In the genomic region with DNA sequence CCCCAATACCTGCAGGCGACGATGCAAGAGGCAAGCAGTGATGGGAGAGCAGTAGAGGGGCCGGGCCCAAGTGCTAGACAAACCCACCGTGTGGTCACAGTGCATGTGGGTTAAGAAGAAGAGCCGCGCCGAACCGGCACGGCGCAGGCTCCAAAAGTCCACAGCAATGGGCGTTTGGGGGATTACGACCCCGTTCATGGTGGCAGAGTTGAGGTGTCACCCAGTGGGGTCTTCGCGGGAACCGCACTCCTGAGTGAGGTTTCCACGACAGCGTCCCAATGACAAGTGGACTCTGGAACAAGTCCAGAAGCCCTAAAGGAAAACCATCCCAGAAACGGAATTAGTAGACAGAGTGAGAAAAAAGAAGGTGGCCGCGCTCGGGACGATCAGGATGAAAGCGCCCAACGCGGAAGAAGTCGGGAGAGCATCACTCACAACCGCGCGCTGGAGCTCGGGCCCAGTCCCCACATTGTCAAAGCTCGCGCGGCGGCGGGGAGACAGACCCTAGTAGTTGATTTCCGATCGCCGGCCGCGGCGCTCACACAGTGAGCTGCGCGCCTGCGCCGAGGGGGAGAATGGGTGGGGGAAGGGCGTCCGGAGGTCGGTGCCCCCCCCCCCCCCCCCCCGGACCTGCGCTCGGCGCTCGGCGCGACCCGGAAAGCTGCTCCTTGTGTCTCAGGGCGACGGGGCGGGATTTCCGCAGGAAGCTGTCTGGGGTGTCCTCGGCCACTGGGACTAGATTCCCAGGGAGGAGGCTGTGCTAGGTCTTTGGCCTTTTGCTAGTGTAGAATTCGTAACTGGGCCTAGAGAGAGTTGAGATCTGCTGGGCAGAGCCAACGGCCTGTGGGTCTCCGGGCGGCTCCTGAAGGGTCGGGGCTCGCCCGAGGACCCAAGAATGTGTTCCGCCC, we compare ENCODE assay signal across 8 mouse cellular contexts. TPM values are rescaled to one million over a fixed set of nuclear protein-coding genes. Genes with fewer than 3 reads are reported as not detected.
DNase-seq lines count a peak whose midpoint lies in the region; ATAC-seq and TF ChIP-seq lines count a peak whose summit lies in the region.

Dclre1b (minus strand) TSS at position 554 of the 908 bp plus-strand sequence.
Ap4b1 (plus strand) TSS at position 630 of the 908 bp plus-strand sequence.
Gm43064 (plus strand) TSS at position 683 of the 908 bp plus-strand sequence.

- peak; percentile 96 for ATAC-seq in cerebellum, adult (ENCODE audit: insufficient number of reproducible peaks, low FRiP score, low TSS enrichment)
- ATAC-seq in forebrain, embryonic 14.5 days, result peak; percentile 99
- ATAC-seq in neural tube, embryonic 15.5 days (ENCODE audit: low FRiP score), result peak; percentile 96

- peak; percentile 97 for DNase-seq in forebrain, embryonic 14.5 days (ENCODE audit: low spot score)
- DNase-seq in heart, postnatal 14 days, result peak; percentile 93 to 94
- DNase-seq in layer of hippocampus, adult 11-12 months (ENCODE audit: low spot score), result peak; percentile 92
- DNase-seq in lung, adult 18-20 months, result peak; percentile 88 to 91
- peak; percentile 91 for DNase-seq in testis, postnatal 14 days (ENCODE audit: low spot score)

- TF ChIP-seq CTCF in ES-Bruce4 (IDR thresholded peaks at IDR 0.05; ENCODE audit: low read depth, low read length), result no peak

- H3K27ac ChIP-seq in ES-Bruce4 (ENCODE audit: insufficient read depth, low read length), result peak within 1 kb of the TSS; percentile 37
- peak within 1 kb of the TSS; percentile 87 for H3K27ac ChIP-seq in forebrain, embryonic 14.5 days (ENCODE audit: low read depth, low read length)
- H3K27ac ChIP-seq in neural tube, embryonic 15.5 days (replicated peaks), result peak within 1 kb of the TSS; percentile 92

- H3K4me1 ChIP-seq in ES-Bruce4 (ENCODE audit: control insufficient read depth, insufficient read depth, low read length), result no peaks in the 10 kb centered on the region
- H3K4me1 ChIP-seq in forebrain, embryonic 14.5 days (ENCODE audit: control insufficient read depth, insufficient read depth, low read length), result peaks cover 12% of the 10 kb centered on the region
- peaks cover 20% of the 10 kb centered on the region for H3K4me1 ChIP-seq in neural tube, embryonic 15.5 days

- H3K9ac ChIP-seq in ES-Bruce4 (ENCODE audit: low read depth, poor library complexity, severe bottlenecking), result peak within 1 kb of the TSS; percentile 87
- H3K9ac ChIP-seq in forebrain, embryonic 14.5 days (ENCODE audit: low read length), result peak within 1 kb of the TSS; percentile 79
- H3K9ac ChIP-seq in neural tube, embryonic 15.5 days (replicated peaks), result peak within 1 kb of the TSS; percentile 80

- no peaks in the 10 kb centered on the region for H3K9me3 ChIP-seq in ES-Bruce4 (replicated peaks; ENCODE audit: control insufficient read depth, insufficient read depth, low read length, poor library complexity, severe bottlenecking)
- no peaks in the 10 kb centered on the region for H3K9me3 ChIP-seq in forebrain, embryonic 14.5 days (replicated peaks; ENCODE audit: control insufficient read depth, low read length)
- H3K9me3 ChIP-seq in neural tube, embryonic 15.5 days (replicated peaks), result no peaks in the 10 kb centered on the region

- H3K36me3 ChIP-seq in ES-Bruce4 (ENCODE audit: control insufficient read depth, insufficient read depth, low read length, poor library complexity, severe bottlenecking), result peaks cover 19% of the 10 kb centered on the region
- peaks cover 32% of the 10 kb centered on the region for H3K36me3 ChIP-seq in forebrain, embryonic 14.5 days (ENCODE audit: control insufficient read depth, insufficient read depth, low read length)
- H3K36me3 ChIP-seq in neural tube, embryonic 15.5 days, result peaks cover 18% of the 10 kb centered on the region

- peak within 1 kb of the TSS; percentile 99 for H3K4me3 ChIP-seq in ES-Bruce4 (ENCODE audit: low read depth, low read length)
- H3K4me3 ChIP-seq in forebrain, embryonic 14.5 days (ENCODE audit: low read depth, low read length), result peak within 1 kb of the TSS; percentile 63
- H3K4me3 ChIP-seq in neural tube, embryonic 15.5 days (replicated peaks), result peak within 1 kb of the TSS; percentile 58

- no peaks in the 10 kb centered on the region for H3K27me3 ChIP-seq in ES-Bruce4 (ENCODE audit: control insufficient read depth, insufficient read depth, low read length, poor library complexity, severe bottlenecking)
- no peaks in the 10 kb centered on the region for H3K27me3 ChIP-seq in forebrain, embryonic 14.5 days (replicated peaks; ENCODE audit: control insufficient read depth, insufficient read depth, low read length)
- H3K27me3 ChIP-seq in neural tube, embryonic 15.5 days (replicated peaks), result no peaks in the 10 kb centered on the region

- peak; percentile 38 for TF ChIP-seq POLR2A in ES-Bruce4 (IDR thresholded peaks at IDR 0.05; ENCODE audit: insufficient read depth, low read length)

- intact Hi-C loops in heart, postnatal 14 days (cut with DNase I), result loop anchor here (1.0 to 5.0 kb wide), 2 partner anchors 18 to 37 kb away; partner anchors contain the start of gene Hipk1

- under 1% methylated on average over 59 of the region's 70 CpGs for WGBS in forebrain, embryonic 14.5 days
- WGBS in neural tube, embryonic 15.5 days, result under 1% methylated on average over 61 of the region's 70 CpGs

- H3K4me2 ChIP-seq in forebrain, embryonic 14.5 days (ENCODE audit: low read length), result peak within 1 kb of the TSS; percentile 78
- H3K4me2 ChIP-seq in neural tube, embryonic 15.5 days, result peak within 1 kb of the TSS; percentile 75

- TF ChIP-seq EP300 in ES-Bruce4 (IDR thresholded peaks at IDR 0.05; ENCODE audit: insufficient read depth, low read depth, low read length), result 0 out of 2 replicates have a peak, but pooled peaks have one; percentile 11

RNA-seq across cellular contexts. Expression of gene Dclre1b, which starts in this region (rescaled TPM):
- polyA plus RNA-seq in ES-Bruce4 (2011; ENCODE audit: insufficient read depth, insufficient read length, low read depth, missing spikeins), result 9.3 and 10.9 TPM in 2 replicates
- 28.0 and 30.6 TPM in 2 replicates for polyA plus RNA-seq in forebrain, embryonic 14.5 days (2014; fragmentation: Nextera tagmentation; extraction: Ambion mirVana)
- 10 to 100 TPM; 11.7 to 12.7 TPM for total RNA-seq in heart, postnatal 14 days (2021)
- 18.5 and 20.6 TPM in 2 replicates for polyA plus RNA-seq in neural tube, embryonic 15.5 days (2015; fragmentation: Nextera tagmentation; extraction: Ambion mirVana)

RNA-seq across cellular contexts. Expression of gene Ap4b1, which starts in this region (rescaled TPM):
- 14.6 and 15.6 TPM in 2 replicates for polyA plus RNA-seq in ES-Bruce4 (2011; ENCODE audit: insufficient read depth, insufficient read length, low read depth, missing spikeins)
- 25.9 and 26.7 TPM in 2 replicates for polyA plus RNA-seq in forebrain, embryonic 14.5 days (2014; fragmentation: Nextera tagmentation; extraction: Ambion mirVana)
- 10 to 100 TPM; 12.7 to 13.9 TPM for total RNA-seq in heart, postnatal 14 days (2021)
- 21.9 and 24.6 TPM in 2 replicates for polyA plus RNA-seq in neural tube, embryonic 15.5 days (2015; fragmentation: Nextera tagmentation; extraction: Ambion mirVana)

RNA-seq across cellular contexts. Expression of gene Gm43064, which starts in this region (rescaled TPM):
- polyA plus RNA-seq in ES-Bruce4 (2011; ENCODE audit: insufficient read depth, insufficient read length, low read depth, missing spikeins), result not detected in 2 replicates
- 0.18 TPM in 1 of 2 replicates, not detected in the other for polyA plus RNA-seq in forebrain, embryonic 14.5 days (2014; fragmentation: Nextera tagmentation; extraction: Ambion mirVana)
- under 1 TPM; 0.12 TPM for total RNA-seq in heart, postnatal 14 days (2021)
- polyA plus RNA-seq in neural tube, embryonic 15.5 days (2015; fragmentation: Nextera tagmentation; extraction: Ambion mirVana), result 0.10 TPM in 1 of 2 replicates, not detected in the other

Comparison
In these comparisons a context has a peak if more than half of its experiments do, and no peak if none do; other contexts are left out.
1. Peak in every context shown above with its lines: DNase-seq, ATAC-seq, H3K4me3 ChIP-seq and H3K27ac ChIP-seq.
2. H3K27ac ChIP-seq: peak in every context shown above with its lines; median percentile 92 in neural tube, embryonic 15.5 days; 87 in forebrain, embryonic 14.5 days; 37 in ES-Bruce4.